Mouse (Mus musculus): ENCODE measurements around the gene Gm10190. TPM values are rescaled to one million over a fixed set of nuclear protein-coding genes. Genes with fewer than 3 reads are reported as not detected.
A peak's percentile ranks its signal among the peaks of the same experiment; 100 is the strongest.
"Not testable (repeated sequence)": the region's sequence is repeated elsewhere in the genome, so short reads cannot be mapped to it uniquely, and the experiment has no call there.

Gene Gm10190
- not detected for total RNA-seq (2021)
- long read RNA-seq, experiment 1, result 0 reads
- long read RNA-seq, experiment 2, result 0 reads

DNA sequence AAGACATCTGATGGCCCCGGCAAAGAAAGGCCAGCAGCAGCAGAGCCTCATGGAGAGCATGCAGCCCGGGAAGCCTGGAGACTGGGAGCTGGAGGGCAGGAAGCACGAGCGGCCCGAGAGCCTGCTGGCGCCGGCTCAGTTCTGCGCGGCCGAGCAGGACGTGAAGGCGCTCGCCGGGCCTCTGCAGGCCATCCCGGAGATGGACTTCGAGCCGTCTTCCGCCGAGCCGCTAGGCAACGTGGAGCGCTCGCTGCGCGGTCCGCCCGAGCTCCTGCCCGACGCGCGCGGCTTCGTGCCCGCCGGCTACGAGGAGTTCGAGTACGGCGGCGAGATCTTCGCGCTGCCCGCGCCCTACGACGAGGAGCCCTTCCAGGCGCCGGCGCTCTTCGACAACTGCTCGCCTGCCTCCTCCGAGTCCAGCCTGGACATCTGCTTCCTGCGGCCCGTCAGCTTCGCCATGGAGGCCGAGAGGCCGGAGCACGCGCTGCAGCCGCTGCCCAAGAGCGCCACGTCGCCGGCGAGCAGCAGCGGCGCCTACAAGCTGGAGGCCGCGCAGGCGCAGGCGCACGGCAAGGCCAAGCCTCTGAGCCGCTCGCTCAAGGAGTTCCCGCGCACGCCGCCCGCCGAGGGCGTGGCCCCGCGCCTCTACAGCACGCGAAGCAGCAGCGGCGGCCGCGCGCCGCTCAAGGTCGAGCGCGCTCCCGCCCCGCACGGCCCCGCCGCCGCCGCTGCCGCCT lies at the start of gene Gm10190:
Gm10190 (minus strand) TSS at position 553 of the 737 bp plus-strand sequence.
- DNase-seq, result peak; percentile 72 to 82
- intact Hi-C loops (cut with DNase I), result no loop called here

DNA sequence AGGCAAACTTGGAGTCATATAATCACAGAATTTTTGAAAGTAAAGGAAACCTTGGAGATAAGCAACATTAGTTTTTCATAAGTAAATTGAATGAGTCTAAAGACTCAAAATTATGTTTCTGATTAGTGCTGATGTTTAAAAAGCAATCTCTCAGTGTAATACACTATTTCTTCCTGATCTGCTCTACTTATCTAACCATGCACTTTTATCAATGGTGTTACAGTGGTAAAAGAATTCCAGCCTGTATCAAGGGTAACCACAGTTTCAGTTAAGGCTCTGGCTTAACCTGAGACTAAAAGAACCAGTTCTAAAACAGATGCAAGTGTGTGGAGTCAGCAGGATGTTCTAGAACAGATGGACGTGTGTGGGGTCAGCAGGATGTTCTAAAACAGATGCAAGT lies 47.7 kb upstream of the Gm10190 start:
- DNase-seq, result no peak
- intact Hi-C loops (cut with DNase I), result no loop called here

DNA sequence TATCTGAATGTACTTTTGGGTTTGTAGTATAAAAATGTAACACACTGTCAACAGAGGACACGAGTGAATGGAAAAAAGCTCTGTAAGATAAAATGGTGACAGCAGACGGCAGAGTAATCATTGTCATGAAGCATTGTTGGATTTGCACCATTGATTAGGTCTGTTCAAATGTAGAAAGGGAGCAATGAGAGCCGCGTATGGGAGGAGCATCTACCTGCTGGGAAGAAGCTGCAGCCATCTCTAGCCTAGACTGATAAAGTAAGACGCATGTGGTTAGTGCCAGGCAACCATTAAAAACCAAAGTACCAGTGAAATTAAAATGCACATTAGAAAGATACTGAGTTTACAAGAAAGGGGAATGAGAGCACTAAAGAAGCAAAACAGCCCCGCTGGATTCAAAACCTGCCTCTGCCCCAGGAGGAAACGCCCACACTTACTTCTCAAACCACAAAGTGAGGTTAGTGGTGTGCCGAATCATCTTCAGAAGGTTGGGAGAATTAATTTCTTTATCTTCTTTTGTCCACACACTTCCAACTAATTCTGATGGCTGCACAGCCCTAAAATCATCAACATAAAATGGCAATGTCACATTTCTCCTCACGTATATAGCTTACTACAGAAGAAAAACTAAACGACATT lies 45.4 kb upstream of the Gm10190 start:
- DNase-seq, result no peak
- intact Hi-C loops (cut with DNase I), result no loop called here

- no peak for DNase-seq
- intact Hi-C loops (cut with DNase I), result no loop called here
Measured at GRCm38 (mm10) chr17:80411182-80411581, 37.8 kb upstream of the Gm10190 start.

DNA sequence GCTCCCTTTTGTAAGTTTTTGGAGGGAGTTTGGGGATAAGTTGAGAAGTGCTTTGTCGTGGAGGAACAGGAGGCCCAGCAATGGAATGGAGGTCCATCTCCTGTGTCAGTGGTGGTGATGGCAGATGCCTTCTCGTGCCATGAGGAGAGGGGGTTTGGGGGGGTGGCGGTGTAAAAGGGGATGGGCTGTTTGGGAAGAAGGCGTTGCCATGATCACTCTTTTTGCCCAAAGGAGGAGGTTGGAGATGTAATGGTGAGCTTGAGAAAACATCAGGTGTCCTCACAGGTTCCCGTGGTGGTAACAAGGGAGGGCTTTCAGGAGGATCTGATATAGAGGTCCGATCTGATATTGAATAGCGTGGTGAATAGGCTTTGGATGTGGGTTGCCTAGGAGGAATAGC lies 24.9 kb upstream of the Gm10190 start:
- intact Hi-C loops (cut with DNase I), result no loop called here
- DNase-seq, result no peak

DNA sequence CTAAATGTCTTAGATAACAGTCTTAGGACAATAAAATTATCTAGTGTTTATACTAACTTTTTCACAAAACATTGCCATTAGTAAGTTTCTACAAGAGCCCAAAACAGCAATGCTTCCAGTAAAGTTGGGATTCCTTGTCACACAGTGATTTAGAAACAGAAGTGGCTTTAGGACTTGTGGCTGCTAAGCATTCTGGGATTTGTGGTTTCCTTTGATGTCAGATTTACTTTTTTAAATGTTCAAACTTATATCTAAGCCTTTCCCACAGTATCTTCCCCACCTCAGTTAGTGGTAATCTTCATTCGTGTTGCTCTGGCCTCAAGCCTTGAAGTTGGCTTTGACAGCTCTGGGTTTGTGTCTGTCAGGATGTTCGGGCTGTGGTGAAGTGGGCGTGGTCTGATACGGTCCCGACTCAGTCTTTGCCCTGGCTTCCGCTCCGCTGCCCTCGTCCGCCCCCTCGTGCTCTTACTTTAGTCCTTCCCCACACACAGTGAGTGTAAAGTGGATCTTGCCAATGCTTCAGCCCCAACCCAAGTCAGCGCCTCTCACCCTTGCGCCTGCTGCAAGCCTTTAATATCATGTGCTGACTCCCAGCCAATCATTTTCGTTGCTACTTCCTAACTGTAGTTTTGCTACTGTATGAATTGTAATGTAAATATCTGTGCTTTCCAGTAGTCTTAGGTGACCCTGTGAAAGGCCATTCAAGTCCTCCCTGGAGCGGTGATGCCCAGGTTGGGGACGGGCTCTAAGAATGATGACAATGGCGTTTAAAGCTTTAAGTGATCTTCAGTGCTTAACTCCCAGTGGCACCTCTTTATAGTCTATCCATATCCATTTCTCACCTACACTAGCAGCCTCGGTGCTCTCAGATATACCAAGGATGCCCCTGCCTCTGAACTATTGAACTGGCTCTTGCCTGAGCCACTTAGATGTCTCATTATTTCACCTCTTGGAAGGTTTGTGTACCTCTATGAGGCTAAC lies 18.4 kb upstream of the Gm10190 start:
- intact Hi-C loops (cut with DNase I), result no loop called here

GRCm38 (mm10) chr17:80390024-80390423 lies 16.7 kb upstream of the Gm10190 start:
- intact Hi-C loops (cut with DNase I), result no loop called here
- DNase-seq, result no peak

More for the DNA sequence above, 18.4 kb upstream of the Gm10190 start:
- peak in 1 of 2 experiments; percentile 11 for DNase-seq

- DNase-seq, result no peak
- intact Hi-C loops (cut with DNase I), result no loop called here
Measured at GRCm38 (mm10) chr17:80385671-80386070, 12.3 kb upstream of the Gm10190 start.

DNA sequence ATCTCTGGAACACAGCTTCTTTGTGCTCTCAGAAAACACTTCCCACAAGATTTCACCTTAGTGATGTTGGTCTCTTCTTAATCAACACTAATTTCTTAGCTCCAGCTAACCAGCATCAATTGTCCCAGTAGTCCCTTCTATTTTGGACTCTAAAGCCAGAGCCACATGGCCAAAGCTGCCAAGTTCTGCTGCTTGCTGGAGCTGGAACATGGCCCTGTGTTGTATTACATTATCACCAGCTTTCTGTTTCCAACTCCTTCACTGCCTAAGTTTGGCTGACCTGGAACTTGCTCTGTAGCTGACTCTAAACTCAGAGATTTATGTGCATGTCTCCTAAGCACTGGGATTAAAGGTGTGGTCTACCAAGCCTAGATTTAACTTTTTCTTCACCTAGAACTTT lies 5.0 kb upstream of the Gm10190 start:
- DNase-seq; intact Hi-C loops (cut with DNase I): not testable (repeated sequence)

DNA sequence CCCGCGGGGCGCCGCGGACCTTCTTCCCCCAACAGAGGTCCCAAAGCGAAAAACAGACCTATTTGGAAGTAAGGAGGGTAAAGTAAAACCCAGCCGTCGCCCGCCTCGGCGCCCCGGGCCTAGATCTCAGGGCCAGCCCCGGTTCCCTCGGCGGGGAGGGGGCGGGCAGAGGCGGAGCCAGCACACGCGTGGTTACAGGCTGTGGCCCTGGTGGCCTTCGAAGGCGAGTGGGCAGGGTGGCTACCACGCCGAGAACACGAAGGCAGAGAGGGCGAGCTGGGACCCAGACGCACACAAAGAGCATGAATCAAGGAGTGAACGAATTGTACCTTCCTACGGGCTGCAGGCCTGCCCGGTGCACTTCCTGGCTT lies 370 bp upstream of the Gm10190 start:
- no peak for DNase-seq
- intact Hi-C loops (cut with DNase I), result no loop called here

DNA sequence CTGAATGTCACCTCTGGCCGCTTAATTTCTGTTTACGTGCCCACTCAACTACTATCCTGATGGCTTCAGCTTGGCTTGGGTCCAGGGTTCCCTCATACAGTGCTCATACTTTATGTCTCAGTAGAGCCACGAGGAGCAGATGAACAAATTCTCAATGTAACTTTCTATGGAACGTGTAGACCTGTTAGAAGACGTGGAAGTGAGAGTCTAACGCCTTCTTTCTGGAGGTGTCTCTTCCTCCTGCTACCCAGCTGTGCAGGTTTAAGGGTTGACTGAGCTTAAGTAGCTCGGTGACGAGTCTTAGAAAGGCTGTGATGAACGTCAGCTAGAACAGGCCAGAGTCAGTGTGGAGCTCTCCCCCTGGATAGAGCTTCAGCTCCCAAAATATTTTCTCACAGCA lies 4.7 kb downstream of the Gm10190 start:
- DNase-seq, result no peak
- intact Hi-C loops (cut with DNase I), result no loop called here

DNA sequence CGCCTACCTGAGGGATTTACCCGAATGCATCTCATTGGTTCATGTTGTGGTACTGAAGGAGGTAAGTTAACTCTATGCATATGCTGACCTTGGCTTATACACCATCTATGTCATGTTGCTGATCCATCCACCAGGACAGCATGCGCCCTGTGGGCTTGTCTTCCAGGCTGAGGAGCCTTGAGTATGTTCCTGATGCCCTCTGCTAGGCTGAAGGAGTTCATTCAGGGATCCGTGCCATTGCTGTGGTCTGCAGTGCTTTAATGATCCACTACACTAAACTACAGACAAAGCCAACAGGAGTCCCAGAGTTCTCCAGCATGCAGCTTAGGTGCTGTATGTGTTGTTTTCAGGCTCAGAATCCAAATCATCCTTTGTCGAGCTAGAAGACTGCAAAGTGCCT lies 6.1 kb downstream of the Gm10190 start:
- intact Hi-C loops (cut with DNase I), result no loop called here

GRCm38 (mm10) chr17:80360245-80360644 lies 13.1 kb downstream of the Gm10190 start:
- intact Hi-C loops (cut with DNase I), result no loop called here
- no peak for DNase-seq

More for the DNA sequence above, 6.1 kb downstream of the Gm10190 start:
- DNase-seq, result no peak

- intact Hi-C loops (cut with DNase I), result no loop called here
- DNase-seq, result no peak
Measured at GRCm38 (mm10) chr17:80347234-80347633, 26.1 kb downstream of the Gm10190 start.

GRCm38 (mm10) chr17:80346591-80347125 lies 26.7 kb downstream of the Gm10190 start:
- no peak for DNase-seq
- intact Hi-C loops (cut with DNase I), result no loop called here

GRCm38 (mm10) chr17:80345277-80345676 lies 28.1 kb downstream of the Gm10190 start:
- intact Hi-C loops (cut with DNase I), result no loop called here
- DNase-seq, result no peak

DNA sequence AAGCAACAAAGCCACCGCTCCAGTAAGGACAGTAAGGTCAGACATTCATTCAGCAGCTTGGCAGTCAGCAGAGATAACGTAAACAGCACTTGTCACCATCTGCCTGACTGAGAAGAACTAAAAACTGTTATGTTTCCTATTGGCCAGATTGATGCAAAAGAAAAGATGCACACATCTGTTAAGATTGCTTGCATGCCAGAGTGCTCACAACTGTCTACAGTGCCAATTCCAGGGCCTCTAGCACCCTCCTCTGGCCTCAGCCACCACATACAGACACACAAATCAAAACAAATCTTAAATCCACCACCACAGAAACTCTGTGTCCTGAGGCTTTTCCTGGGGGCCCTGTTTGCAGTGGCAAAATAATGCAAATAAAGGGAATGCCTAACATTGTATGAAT lies 41.0 kb downstream of the Gm10190 start:
- no peak for DNase-seq
- intact Hi-C loops (cut with DNase I), result no loop called here

DNA sequence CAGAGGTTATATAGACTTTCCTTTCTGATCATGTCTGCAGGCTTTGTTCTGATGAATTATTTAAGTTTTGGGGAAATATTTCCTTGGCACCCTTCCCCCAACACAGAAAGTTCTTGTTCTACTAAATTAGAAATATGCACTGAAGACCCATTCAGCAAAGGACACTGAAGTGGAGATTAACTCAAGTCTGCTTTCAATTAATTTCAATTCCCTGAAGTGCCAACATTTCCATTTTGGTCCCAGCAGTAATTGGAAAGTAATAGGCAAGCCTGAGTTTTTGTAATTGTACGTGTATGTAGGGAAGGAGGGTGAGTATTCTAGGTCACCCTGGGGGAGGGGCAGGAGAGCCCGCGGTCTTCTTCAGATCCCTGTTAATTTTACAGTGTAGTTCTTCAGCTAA lies 46.9 kb downstream of the Gm10190 start:
- DNase-seq, result no peak
- intact Hi-C loops (cut with DNase I), result no loop called here

DNA sequence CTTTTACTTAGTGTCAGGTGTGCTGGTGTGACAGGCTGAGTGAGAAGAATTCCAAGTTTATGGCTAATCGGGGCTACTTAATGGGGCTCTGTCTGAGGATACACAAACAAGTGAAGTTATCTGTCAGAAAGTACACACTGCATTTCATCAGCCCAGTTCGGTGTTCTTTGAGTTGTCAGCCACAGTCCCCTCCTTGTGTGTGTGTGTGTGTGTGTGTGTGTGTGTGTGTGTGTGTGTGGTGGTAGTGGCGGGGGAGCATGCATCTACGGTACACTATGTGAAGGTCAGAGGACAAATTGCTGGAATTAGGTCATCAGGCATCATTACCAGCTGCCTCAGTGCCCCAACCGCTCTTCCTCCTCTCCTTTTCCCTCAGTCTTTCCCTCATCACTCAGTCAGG lies 47.9 kb downstream of the Gm10190 start:
- intact Hi-C loops (cut with DNase I), result no loop called here
- DNase-seq, result no peak

DNA sequence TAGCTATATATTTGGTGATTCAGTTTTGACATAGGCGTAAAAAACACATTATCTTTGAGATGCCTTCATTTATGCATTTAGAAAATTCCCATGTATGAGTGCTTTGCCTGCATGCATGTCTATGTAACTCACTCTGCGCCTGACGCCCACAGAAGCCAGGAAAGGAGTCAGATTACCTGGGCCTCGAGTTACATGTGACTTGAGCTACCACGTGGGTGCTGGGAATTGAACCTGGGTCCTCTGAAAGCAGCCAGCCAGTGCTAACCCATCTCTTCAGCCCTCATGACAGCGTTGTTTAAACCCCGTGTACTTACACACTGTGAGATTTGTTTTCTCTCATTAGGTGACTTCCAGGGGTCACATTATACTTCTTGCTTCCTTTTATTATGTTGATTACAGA lies 48.8 kb downstream of the Gm10190 start:
- no peak for DNase-seq
- intact Hi-C loops (cut with DNase I), result no loop called here

DNA sequence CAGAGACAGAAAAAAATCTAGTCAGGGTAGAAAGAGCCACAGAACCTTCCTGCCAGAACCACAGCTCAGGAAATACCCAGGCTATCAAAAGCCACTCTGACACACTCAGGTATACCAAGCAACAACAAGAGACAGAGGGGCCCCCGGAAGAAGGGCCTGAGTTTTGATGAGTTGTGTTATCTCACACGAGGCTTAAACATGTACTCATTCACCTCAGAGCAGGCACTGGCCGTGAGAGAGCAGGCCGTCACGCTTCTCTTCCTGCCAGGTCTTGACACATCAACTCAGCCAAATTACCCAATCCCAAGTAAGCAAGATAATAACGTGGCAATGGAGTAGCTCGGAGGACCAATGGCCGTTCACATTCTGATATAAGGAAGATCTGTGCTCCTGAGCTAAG lies 49.7 kb downstream of the Gm10190 start:
- intact Hi-C loops (cut with DNase I), result no loop called here
- DNase-seq, result no peak

Data from gastrocnemius, postnatal 36 days (tissue).